Mouse (Mus musculus): ENCODE data around the gene Syna.

DNA sequence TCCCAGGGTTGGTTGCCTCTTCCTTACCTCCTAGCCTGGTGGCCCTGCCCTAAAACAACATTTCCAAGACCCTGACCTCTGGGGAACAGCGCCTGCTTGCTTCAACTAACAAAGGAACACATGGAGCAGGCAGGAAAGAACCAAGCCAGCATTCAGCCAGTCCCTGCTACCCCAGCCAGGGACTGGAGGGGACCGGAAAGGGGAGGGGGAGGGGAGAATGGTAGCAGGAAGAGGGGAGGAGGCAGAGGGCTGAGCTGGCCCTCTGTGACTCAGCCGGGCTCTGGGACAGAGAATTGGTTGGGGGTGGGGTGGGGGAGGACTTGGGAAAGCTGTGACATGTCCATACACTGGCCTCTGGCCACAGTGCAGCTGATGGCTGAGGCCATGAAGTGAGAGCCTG lies 20.1 kb downstream of the Syna start:
- TF ChIP-seq CTCF (IDR thresholded peaks at IDR 0.05; ENCODE audit: low read depth, low read length) (no peak), POLR2A (IDR thresholded peaks at IDR 0.05; ENCODE audit: borderline replicate concordance, low read depth, low read length) (no peak)

Measured in bone marrow macrophage, adult 2 months (primary cell).